Mouse (Mus musculus): ENCODE results near the gene Otud7b. TPM values are rescaled to one million over a fixed set of nuclear protein-coding genes. Genes with fewer than 3 reads are reported as not detected.
"Not testable (repeated sequence)": the region's sequence is repeated elsewhere in the genome, so short reads cannot be mapped to it uniquely, and the experiment has no call there.

Otud7b gene
- polyA plus RNA-seq, 1 experiment from 2014 or later, result 7.9 TPM

DNA sequence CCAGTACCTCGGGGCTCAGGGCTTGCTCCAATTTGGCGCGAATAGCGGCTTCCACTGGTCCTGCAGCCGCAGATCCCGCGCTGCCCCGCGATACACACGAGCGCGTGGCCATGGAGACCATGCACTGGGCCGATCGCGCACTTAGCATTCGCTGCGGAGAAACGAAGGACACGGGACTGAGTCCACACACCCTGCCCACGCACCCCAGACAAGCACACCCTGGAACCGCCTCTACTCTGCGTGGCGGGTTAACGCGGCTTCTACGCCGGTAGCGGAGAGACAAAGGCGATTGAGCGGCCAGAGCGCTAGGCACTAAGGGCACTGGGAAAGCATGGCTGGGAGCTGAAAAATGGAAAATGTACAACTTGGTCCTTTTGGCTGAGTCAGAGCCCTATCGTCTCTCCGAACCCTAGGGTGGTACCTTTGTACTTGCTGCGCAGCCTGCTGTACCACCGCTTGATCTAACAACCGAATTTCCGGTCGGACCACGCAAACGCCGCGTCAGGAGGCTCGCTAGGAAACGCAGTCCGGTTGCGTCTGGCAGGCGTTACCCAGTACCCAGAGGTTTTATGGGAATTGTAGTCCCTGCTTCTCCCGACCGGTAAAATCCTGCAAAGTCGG, 92.9 kb downstream of the Otud7b start:
- H3K36me3 ChIP-seq (replicated peaks; ENCODE audit: control insufficient read depth, insufficient read depth), result peaks cover 26% of the 10 kb centered on the region
- peak overlapping the region; percentile 81 for H3K9ac ChIP-seq
- WGBS, result under 1% methylated on average over 50 of the region's 50 CpGs
- peaks cover 16% of the 10 kb centered on the region for H3K4me1 ChIP-seq (replicated peaks; ENCODE audit: control insufficient read depth, insufficient read depth, low read length)
- H3K27me3 ChIP-seq (ENCODE audit: control insufficient read depth, insufficient read depth, low read length), result no peaks in the 10 kb centered on the region
- DNase-seq (ENCODE audit: low spot score), result peak; percentile 92
- peak overlapping the region; percentile 53 for H3K4me3 ChIP-seq (replicated peaks; ENCODE audit: low read length)
- no peaks in the 10 kb centered on the region for H3K9me3 ChIP-seq (ENCODE audit: control insufficient read depth, low read length)
- H3K27ac ChIP-seq, result peak overlapping the region; percentile 97
- ATAC-seq (ENCODE audit: low FRiP score), result peak; percentile 94
- peak overlapping the region; percentile 76 for H3K4me2 ChIP-seq (replicated peaks)

DNA sequence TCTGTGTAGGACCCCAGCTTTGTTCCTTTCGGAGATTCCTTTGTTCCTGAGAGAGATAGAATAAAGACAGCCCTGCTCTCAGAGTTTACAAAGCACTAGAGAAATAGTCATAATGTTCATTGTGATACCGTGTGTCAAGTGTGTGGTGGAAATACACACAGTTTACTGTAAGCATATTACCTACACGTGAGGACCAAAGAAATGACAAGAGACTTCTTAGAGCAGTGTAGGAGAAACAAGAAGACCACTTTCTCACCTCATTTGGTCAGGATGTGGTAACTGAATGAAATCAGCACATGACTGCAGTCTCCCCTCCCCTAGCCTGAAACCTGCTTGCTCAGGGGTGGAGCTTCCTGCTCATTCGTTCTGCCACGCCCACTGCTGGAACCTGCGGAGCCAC, 93.9 kb downstream of the Otud7b start:
- WGBS, result 5% methylated on average over 6 of the region's 6 CpGs
- DNase-seq (ENCODE audit: low spot score) (peak; percentile 60), ATAC-seq (ENCODE audit: low FRiP score) (peak; percentile 32; the same call in 1 of the 2 replicates)
- Histone ChIP-seq H3K27me3 (ENCODE audit: control insufficient read depth, insufficient read depth, low read length) (no peaks in the 10 kb centered on the region), H3K9me3 (ENCODE audit: control insufficient read depth, low read length) (no peaks in the 10 kb centered on the region), H3K4me3 (replicated peaks; ENCODE audit: low read length) (peak overlapping the region; percentile 53), H3K4me2 (replicated peaks) (peak overlapping the region; percentile 76), H3K4me1 (replicated peaks; ENCODE audit: control insufficient read depth, insufficient read depth, low read length) (peaks cover 16% of the 10 kb centered on the region), H3K36me3 (replicated peaks; ENCODE audit: control insufficient read depth, insufficient read depth) (peaks cover 17% of the 10 kb centered on the region), H3K9ac (peak overlapping the region; percentile 81), H3K27ac (peak overlapping the region; percentile 44; the same call in 1 of the 2 replicates)

DNA sequence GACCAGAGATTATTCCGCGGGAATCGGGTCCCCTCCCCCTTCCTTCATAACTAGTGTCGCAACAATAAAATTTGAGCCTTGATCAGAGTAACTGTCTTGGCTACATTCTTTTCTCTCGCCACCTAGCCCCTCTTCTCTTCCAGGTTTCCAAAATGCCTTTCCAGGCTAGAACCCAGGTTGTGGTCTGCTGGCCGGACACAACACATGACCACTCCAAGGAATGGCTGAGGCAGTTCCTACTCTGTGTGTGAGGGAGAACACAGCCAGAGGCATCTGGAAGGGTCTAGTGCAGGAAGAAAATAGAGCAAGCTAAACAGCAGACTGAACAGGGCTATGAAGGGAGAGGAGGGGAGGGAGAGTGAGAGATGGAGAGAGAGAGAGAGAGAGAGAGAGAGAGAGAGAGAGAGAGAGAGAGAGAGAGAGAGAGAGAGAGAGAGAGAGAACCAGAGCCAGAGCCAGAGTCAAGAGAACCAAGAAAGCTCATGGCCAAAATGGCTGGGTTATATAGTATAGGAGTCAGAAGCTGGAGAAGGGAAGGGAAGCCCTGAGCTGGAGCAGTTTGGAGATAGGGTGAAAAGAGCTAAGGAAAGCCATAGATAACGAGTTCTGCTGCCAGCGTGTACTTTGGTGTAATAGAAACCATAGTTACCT, 94.4 kb downstream of the Otud7b start:
- peaks cover 11% of the 10 kb centered on the region for H3K36me3 ChIP-seq (replicated peaks; ENCODE audit: control insufficient read depth, insufficient read depth)
- H3K27me3 ChIP-seq (ENCODE audit: control insufficient read depth, insufficient read depth, low read length); H3K9me3 ChIP-seq (ENCODE audit: control insufficient read depth, low read length); H3K4me3 ChIP-seq (replicated peaks; ENCODE audit: low read length); H3K27ac ChIP-seq; DNase-seq (ENCODE audit: low spot score); H3K9ac ChIP-seq; ATAC-seq (ENCODE audit: low FRiP score): not testable (repeated sequence)
- H3K4me2 ChIP-seq (replicated peaks), result peak overlapping the region; percentile 76
- WGBS, result 41% methylated on average over 6 of the region's 8 CpGs
- peaks cover 16% of the 10 kb centered on the region for H3K4me1 ChIP-seq (replicated peaks; ENCODE audit: control insufficient read depth, insufficient read depth, low read length)

DNA sequence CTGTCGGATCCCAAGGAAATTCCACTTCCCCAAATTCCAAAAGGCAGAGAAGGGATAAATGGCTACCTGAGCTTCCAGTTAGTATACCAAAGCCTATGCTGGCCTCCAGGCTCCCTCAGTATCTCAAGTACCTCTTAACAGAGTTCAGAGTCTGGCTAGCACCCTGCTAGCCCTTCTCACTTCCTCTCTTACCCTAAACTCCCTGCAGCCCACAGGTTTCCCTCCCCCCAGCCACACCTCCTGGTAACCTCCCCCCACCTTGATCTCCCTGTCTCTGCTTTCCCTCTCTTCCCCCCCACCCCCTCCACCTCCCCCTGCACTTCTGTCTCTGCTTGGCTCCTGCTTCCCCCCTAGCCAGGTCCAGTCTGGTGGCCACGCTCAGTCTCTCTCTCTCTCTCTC, 95.4 kb downstream of the Otud7b start:
- no peak overlapping the region for H3K9ac ChIP-seq
- WGBS, result 76% methylated on average over 2 of the region's 2 CpGs
- no peaks in the 10 kb centered on the region for H3K27me3 ChIP-seq (ENCODE audit: control insufficient read depth, insufficient read depth, low read length)
- H3K36me3 ChIP-seq (replicated peaks; ENCODE audit: control insufficient read depth, insufficient read depth), result peaks cover 1% of the 10 kb centered on the region; the same call in 1 of the 2 replicates
- H3K4me3 ChIP-seq (replicated peaks; ENCODE audit: low read length), result no peak overlapping the region
- H3K4me2 ChIP-seq (replicated peaks), result no peak overlapping the region
- no peaks in the 10 kb centered on the region for H3K9me3 ChIP-seq (ENCODE audit: control insufficient read depth, low read length)
- no peak overlapping the region for H3K27ac ChIP-seq
- ATAC-seq (ENCODE audit: low FRiP score), result no peak
- peaks cover 16% of the 10 kb centered on the region for H3K4me1 ChIP-seq (replicated peaks; ENCODE audit: control insufficient read depth, insufficient read depth, low read length)
- DNase-seq (ENCODE audit: low spot score), result no peak

DNA sequence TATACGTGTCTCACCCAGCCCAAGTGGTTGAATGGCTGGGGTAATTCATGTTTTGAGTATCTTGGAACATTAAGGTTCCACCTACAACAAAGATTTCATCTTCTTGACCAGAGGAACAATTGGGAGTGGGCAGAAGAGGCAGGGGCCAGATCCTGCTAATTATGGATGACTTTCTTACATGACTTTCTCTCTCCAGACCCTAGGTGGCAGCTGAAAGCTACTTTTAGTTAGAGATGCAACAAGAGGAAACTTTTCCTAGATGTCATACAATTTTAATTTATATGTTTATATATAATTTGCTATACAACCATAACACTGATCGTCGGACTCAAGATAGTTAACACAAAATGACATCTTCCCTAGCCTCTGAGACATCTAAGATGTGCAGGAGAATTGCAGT, 103.5 kb downstream of the Otud7b start:
- Histone ChIP-seq H3K36me3 (replicated peaks; ENCODE audit: control insufficient read depth, insufficient read depth) (no peaks in the 10 kb centered on the region), H3K4me2 (replicated peaks) (no peak overlapping the region), H3K4me3 (replicated peaks; ENCODE audit: low read length) (no peak overlapping the region), H3K9me3 (ENCODE audit: control insufficient read depth, low read length) (no peaks in the 10 kb centered on the region), H3K4me1 (replicated peaks; ENCODE audit: control insufficient read depth, insufficient read depth, low read length) (no peaks in the 10 kb centered on the region), H3K27me3 (ENCODE audit: control insufficient read depth, insufficient read depth, low read length) (no peaks in the 10 kb centered on the region), H3K9ac (no peak overlapping the region), H3K27ac (no peak overlapping the region)
- no peak for ATAC-seq (ENCODE audit: low FRiP score)
- 88% methylated on average over 3 of the region's 3 CpGs for WGBS
- no peak for DNase-seq (ENCODE audit: low spot score)

DNA sequence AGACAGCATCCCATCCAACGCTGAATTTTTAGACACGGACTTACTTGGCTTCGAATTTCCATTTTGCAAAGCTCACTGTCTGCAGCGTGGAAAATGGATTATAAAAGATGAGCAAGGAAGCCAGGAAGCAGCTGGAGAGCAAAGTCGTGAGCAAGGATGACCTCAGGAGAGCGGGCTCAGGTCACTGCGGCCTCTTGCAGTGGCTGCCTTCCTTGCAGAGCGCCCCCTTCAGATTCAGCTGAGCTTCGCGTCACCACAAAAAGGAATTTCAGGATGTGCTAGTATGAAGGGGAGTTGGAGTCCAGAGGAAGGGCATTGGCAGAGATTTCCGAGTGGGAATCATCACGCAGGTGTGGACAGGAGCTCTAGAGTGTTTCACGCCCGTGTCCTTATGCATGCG, 104.9 kb downstream of the Otud7b start:
- no peak overlapping the region for H3K9ac ChIP-seq
- H3K9me3 ChIP-seq (ENCODE audit: control insufficient read depth, low read length), result no peaks in the 10 kb centered on the region
- no peak for DNase-seq (ENCODE audit: low spot score)
- no peak overlapping the region for H3K27ac ChIP-seq
- WGBS, result 23% methylated on average over 15 of the region's 15 CpGs
- no peaks in the 10 kb centered on the region for H3K36me3 ChIP-seq (replicated peaks; ENCODE audit: control insufficient read depth, insufficient read depth)
- no peak for ATAC-seq (ENCODE audit: low FRiP score)
- H3K4me2 ChIP-seq (replicated peaks), result no peak overlapping the region
- no peaks in the 10 kb centered on the region for H3K4me1 ChIP-seq (replicated peaks; ENCODE audit: control insufficient read depth, insufficient read depth, low read length)
- H3K27me3 ChIP-seq (ENCODE audit: control insufficient read depth, insufficient read depth, low read length), result no peaks in the 10 kb centered on the region
- H3K4me3 ChIP-seq (replicated peaks; ENCODE audit: low read length), result no peak overlapping the region

Other genes starting within 250 kb of the Otud7b start
- gene Prpf3, start 248.6 kb upstream of the Otud7b start, polyA plus RNA-seq (2014; fragmentation: Nextera tagmentation; extraction: Ambion mirVana), result 33.5 and 35.7 TPM in 2 replicates
- 254 and 293 TPM in 2 replicates for gene Mrps21, start 233.0 kb upstream of the Otud7b start, polyA plus RNA-seq (2014; fragmentation: Nextera tagmentation; extraction: Ambion mirVana)
- 2.4 and 2.7 TPM in 2 replicates for gene Ciart, start 222.3 kb upstream of the Otud7b start, polyA plus RNA-seq (2014; fragmentation: Nextera tagmentation; extraction: Ambion mirVana)
- gene BC028528, start 212.5 kb upstream of the Otud7b start, polyA plus RNA-seq (2014; fragmentation: Nextera tagmentation; extraction: Ambion mirVana), result 16.1 and 26.2 TPM in 2 replicates
- gene Aph1a, start 210.6 kb upstream of the Otud7b start, polyA plus RNA-seq (2014; fragmentation: Nextera tagmentation; extraction: Ambion mirVana), result 34.9 and 38.6 TPM in 2 replicates
- gene Car14, start 199.8 kb upstream of the Otud7b start, polyA plus RNA-seq (2014; fragmentation: Nextera tagmentation; extraction: Ambion mirVana), result 12.1 and 13.0 TPM in 2 replicates
- 37.1 and 37.5 TPM in 2 replicates for gene Anp32e, start 175.3 kb upstream of the Otud7b start, polyA plus RNA-seq (2014; fragmentation: Nextera tagmentation; extraction: Ambion mirVana)
- gene Plekho1, start 108.5 kb upstream of the Otud7b start, polyA plus RNA-seq (2014; fragmentation: Nextera tagmentation; extraction: Ambion mirVana), result 47.1 and 49.0 TPM in 2 replicates
- 44.8 and 46.8 TPM in 2 replicates for gene Vps45, start 46.1 kb upstream of the Otud7b start, polyA plus RNA-seq (2014; fragmentation: Nextera tagmentation; extraction: Ambion mirVana)
- gene Mtmr11, start 57.5 kb downstream of the Otud7b start, polyA plus RNA-seq (2014; fragmentation: Nextera tagmentation; extraction: Ambion mirVana), result 10.1 and 11.6 TPM in 2 replicates
- 135 and 151 TPM in 2 replicates for gene Sf3b4, start 67.8 kb downstream of the Otud7b start, polyA plus RNA-seq (2014; fragmentation: Nextera tagmentation; extraction: Ambion mirVana)
- gene Sv2a, start 76.6 kb downstream of the Otud7b start, polyA plus RNA-seq (2014; fragmentation: Nextera tagmentation; extraction: Ambion mirVana), result 95.7 and 111 TPM in 2 replicates
- gene Bola1, start 115.2 kb downstream of the Otud7b start, polyA plus RNA-seq (2014; fragmentation: Nextera tagmentation; extraction: Ambion mirVana), result 57.0 and 72.4 TPM in 2 replicates
- gene Hist2h2ab, start 115.3 kb downstream of the Otud7b start, polyA plus RNA-seq (2014; fragmentation: Nextera tagmentation; extraction: Ambion mirVana), result 0.55 TPM in 1 of 2 replicates, not detected in the other
- gene Hist2h2ac, start 116.4 kb downstream of the Otud7b start, polyA plus RNA-seq (2014; fragmentation: Nextera tagmentation; extraction: Ambion mirVana), result 1.9 and 2.3 TPM in 2 replicates
- gene Hist2h2be, start 116.6 kb downstream of the Otud7b start, polyA plus RNA-seq (2014; fragmentation: Nextera tagmentation; extraction: Ambion mirVana), result 4.7 and 5.0 TPM in 2 replicates
- 1.2 and 1.7 TPM in 2 replicates for gene Hist2h3c2, start 134.6 kb downstream of the Otud7b start, polyA plus RNA-seq (2014; fragmentation: Nextera tagmentation; extraction: Ambion mirVana)
- gene Hist2h2aa2, start 135.7 kb downstream of the Otud7b start, polyA plus RNA-seq (2014; fragmentation: Nextera tagmentation; extraction: Ambion mirVana), result 32.2 and 46.8 TPM in 2 replicates
- 12.0 and 16.6 TPM in 2 replicates for gene Hist2h2aa1, start 141.0 kb downstream of the Otud7b start, polyA plus RNA-seq (2014; fragmentation: Nextera tagmentation; extraction: Ambion mirVana)
- gene Hist2h3c1, start 142.2 kb downstream of the Otud7b start, polyA plus RNA-seq (2014; fragmentation: Nextera tagmentation; extraction: Ambion mirVana), result 0.18 and 1.6 TPM in 2 replicates
- 2.9 and 6.0 TPM in 2 replicates for gene Hist2h4, start 158.8 kb downstream of the Otud7b start, polyA plus RNA-seq (2014; fragmentation: Nextera tagmentation; extraction: Ambion mirVana)
- gene Hist2h3b, start 164.1 kb downstream of the Otud7b start, polyA plus RNA-seq (2014; fragmentation: Nextera tagmentation; extraction: Ambion mirVana), result 11.2 and 12.3 TPM in 2 replicates
- gene Hist2h2bb, start 165.2 kb downstream of the Otud7b start, polyA plus RNA-seq (2014; fragmentation: Nextera tagmentation; extraction: Ambion mirVana), result 4.1 and 4.7 TPM in 2 replicates
- gene Fcgr1, start 189.4 kb downstream of the Otud7b start, polyA plus RNA-seq (2014; fragmentation: Nextera tagmentation; extraction: Ambion mirVana), result 1.8 and 3.1 TPM in 2 replicates